Mouse (Mus musculus) lung, adult 2 months (tissue): ENCODE results near the gene Gm18596.

ENCODE experiments used
- CTCF ChIP-seq: fragments of 200-500 bp; IDR thresholded peaks from 2 replicates; pipeline ENCODE4 v1.5.1; 2011; ENCODE audit warnings: mild to moderate bottlenecking, low read length, control low read depth; ENCODE audit not compliant: insufficient read depth
- POLR2A ChIP-seq: fragments of 200-500 bp; IDR thresholded peaks from 2 replicates; pipeline ENCODE4 v1.6.1; 2011; ENCODE audit warnings: low read depth, mild to moderate bottlenecking, control low read depth, low read length, borderline replicate concordance; ENCODE audit errors: extremely low read depth

- TF ChIP-seq POLR2A (no peak), CTCF (no peak)
Measured at GRCm38 (mm10) chr10:77769727-77770126, 27.3 kb upstream of the Gm18596 start.
